Mouse (Mus musculus): Measurements from ENCODE around the gene Borcs6. TPM values are rescaled to one million over a fixed set of nuclear protein-coding genes. Genes with fewer than 3 reads are reported as not detected.

Borcs6 gene
- polyA plus RNA-seq, 1 experiment from 2014 or later, result 5.9 TPM

DNA sequence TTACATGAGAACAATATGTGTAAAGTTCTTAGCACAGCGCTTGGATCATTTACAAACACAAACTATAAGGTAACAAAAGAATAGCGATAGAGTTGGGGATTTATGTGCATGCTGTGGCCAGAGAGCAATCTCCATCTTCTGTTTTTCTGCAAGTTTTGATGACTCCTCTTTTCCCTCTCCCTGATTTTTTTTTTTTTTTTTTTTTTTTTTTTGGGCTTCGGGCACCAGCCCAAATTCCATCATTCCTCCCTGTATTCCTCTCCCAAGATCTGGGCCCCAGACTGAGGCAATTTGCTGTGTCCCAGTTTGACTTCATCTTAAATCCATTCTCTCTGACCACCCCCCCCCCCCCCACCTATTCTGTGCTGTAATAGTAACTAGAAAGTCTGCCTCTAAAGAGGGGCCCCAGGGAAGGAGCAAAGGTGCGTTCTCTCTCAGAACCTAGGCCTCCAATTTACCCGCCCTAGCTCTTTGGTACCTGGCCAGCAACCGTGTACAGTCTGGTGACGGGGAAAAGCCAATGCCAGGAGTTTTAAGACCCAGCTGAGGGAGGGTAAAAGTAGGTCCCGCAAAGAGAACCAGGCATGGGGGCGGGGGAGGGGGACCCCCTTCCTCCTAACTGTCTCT is 37.0 kb downstream of the Borcs6 start:
- Histone ChIP-seq H3K9me3 (no peaks in the 10 kb centered on the region), H3K27me3 (replicated peaks; ENCODE audit: low read depth, poor library complexity, severe bottlenecking) (no peaks in the 10 kb centered on the region), H3K27ac (replicated peaks) (peak overlapping the region; percentile 80), H3K4me3 (peak overlapping the region; percentile 72), H3K4me1 (peaks cover 68% of the 10 kb centered on the region), H3K36me3 (replicated peaks) (peaks cover 23% of the 10 kb centered on the region)
- DNase-seq (ENCODE audit: low spot score), result no peak
- 16% methylated on average over 9 of the region's 9 CpGs for WGBS

DNA sequence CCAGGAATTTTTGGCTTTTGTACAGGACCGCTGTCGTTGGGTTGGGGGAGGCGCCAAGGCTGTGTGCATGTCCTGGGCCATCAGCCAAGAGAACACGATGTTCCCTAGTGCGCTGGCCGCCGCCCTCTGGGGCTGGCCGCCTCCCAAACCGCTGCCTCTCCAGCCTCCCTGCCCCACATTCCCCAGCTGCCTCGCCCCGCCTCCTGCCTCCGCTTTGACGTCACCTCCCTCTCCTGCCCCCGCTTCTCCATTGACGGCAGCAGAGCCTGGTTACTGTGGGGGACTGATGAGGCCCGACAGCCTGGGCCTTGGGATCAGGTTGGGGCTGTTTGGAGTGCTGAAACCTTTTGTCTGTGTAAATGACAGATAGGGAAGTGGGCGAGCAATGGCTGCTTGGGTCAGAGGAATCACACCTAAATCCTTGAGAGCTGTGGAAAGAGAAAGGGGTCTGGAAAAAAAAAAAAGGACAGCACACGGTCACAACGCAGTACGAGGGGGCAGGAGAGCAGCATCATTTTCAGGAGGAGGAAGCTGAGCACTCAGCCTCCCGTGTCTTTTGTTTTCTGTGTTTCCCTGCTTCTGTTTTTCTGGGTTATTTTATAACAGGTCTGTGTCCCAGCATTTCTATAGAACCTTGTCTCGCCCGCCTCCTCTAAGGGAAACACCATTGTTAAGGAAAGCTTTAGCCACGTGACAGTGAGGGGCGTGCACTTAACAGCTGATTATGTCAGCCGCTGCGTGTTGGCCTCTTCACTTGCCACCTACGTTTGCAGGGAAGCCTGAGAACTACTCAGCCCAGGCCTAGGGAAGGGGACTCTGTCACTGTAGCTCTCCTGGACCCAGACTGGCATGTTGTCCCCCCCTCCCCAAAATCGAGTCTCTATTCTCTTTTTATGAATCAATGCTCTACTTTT is 37.7 kb downstream of the Borcs6 start:
- Histone ChIP-seq H3K27me3 (replicated peaks; ENCODE audit: low read depth, poor library complexity, severe bottlenecking) (no peaks in the 10 kb centered on the region), H3K4me1 (peaks cover 68% of the 10 kb centered on the region), H3K36me3 (replicated peaks) (peaks cover 24% of the 10 kb centered on the region), H3K4me3 (peak overlapping the region; percentile 72), H3K9me3 (no peaks in the 10 kb centered on the region), H3K27ac (replicated peaks) (peak overlapping the region; percentile 80)
- peak; percentile 89 for DNase-seq (ENCODE audit: low spot score)
- 4% methylated on average over 29 of the region's 29 CpGs for WGBS

DNA sequence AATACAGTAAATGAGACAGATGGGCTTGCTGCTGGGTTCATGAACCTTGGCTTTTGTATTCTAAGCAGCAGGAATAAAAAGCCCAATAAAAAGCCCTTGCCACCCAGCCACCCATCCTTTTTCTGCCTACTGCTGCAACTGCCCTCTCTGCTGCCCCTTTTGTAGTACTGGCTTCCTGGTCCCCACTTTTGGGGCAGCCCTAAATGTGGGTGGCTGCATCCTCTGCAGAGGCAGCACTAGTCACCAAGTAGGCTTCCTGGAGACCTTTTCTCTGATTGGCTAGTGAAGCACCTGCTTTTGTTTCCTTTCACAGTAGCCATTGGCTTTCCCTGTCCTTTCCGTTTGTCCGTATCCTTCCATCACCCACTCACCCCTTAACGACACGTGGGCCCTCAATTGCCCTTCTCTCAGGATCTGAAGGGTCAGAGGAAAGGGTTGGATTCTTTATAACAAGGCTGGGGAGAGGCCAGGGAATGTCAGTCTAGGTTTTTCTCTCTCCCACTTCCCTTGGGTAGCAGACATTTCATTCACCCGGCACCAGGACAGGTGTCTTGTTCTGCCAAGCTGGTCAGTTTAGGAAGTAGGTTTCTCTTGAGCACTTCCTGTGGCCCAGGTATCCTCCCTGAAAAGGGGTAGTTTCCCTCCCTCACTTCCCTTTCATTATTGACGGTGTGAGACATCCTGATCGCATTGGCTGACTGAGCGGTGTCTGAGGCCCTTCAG is 38.7 kb downstream of the Borcs6 start:
- Histone ChIP-seq H3K27me3 (replicated peaks; ENCODE audit: low read depth, poor library complexity, severe bottlenecking) (no peaks in the 10 kb centered on the region), H3K4me1 (peaks cover 68% of the 10 kb centered on the region), H3K4me3 (peak overlapping the region; percentile 72), H3K9me3 (no peaks in the 10 kb centered on the region), H3K36me3 (replicated peaks) (peaks cover 28% of the 10 kb centered on the region), H3K27ac (replicated peaks) (peak overlapping the region; percentile 80)
- WGBS, result 27% methylated on average over 8 of the region's 8 CpGs
- no peak for DNase-seq (ENCODE audit: low spot score)

DNA sequence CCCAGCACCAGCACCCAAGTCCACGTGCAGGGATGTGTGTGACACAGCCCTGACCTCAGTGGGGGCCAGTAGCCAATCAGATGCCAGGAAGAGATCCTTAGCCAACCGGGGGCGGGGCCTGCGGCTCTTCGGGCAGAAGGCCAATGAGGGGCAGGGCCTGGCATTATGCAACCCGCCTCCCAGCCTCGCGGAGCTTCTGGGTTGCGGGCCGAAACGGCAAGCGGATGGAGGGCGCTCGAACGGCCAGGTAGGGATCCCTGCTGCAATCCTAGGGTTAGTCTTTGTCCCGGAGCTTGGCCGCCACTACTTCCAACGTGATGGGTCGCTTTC is 39.2 kb downstream of the Borcs6 start:
- WGBS, result 0% methylated on average over 19 of the region's 19 CpGs

DNA sequence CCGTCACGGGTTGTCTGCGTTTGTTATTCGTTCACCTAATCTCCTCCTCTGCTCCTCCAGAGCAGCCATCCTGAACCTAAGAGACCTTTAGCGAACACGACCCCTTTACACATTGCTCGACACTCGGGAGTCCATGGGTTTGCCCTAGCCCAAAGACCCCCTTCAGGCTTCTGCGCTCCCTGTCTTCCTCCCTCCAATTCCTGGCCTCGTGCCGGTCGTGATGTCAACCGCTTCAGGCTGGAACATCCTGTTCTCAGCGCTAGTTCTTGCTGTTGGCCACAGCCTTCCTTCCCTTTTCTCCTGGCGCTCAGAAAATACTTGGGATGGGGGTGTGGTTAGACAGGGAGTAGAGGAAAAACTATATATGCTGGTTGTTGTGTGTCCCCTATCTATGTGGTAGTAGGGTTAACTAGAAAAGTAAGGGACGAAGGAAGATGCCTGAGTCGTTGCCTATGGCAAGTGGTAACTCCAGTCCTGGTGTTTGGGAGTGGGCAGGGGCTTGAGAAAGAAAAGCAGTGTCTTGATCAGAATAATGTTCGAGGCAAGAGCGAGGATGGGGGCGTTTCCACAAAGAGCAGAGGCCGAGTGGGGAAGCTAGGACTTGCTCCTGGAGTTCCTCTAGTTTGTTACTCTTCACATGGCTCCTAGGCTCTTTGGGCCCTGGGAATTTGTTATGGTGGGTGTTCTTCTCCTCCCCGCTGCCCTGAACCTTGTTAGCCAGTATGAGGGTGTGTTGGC is 39.8 kb downstream of the Borcs6 start:
- H3K4me1 ChIP-seq, result peaks cover 62% of the 10 kb centered on the region
- WGBS, result 2% methylated on average over 22 of the region's 22 CpGs
- H3K9me3 ChIP-seq, result no peaks in the 10 kb centered on the region
- no peaks in the 10 kb centered on the region for H3K27me3 ChIP-seq (replicated peaks; ENCODE audit: low read depth, poor library complexity, severe bottlenecking)
- no peak for DNase-seq (ENCODE audit: low spot score)
- peak overlapping the region; percentile 80 for H3K27ac ChIP-seq (replicated peaks)
- peaks cover 39% of the 10 kb centered on the region for H3K36me3 ChIP-seq (replicated peaks)
- H3K4me3 ChIP-seq, result peak overlapping the region; percentile 72

More for the DNA sequence above, 39.2 kb downstream of the Borcs6 start:
- Histone ChIP-seq H3K4me1 (peaks cover 68% of the 10 kb centered on the region), H3K9me3 (no peaks in the 10 kb centered on the region), H3K4me3 (peak overlapping the region; percentile 72), H3K27ac (replicated peaks) (peak overlapping the region; percentile 80), H3K36me3 (replicated peaks) (peaks cover 33% of the 10 kb centered on the region), H3K27me3 (replicated peaks; ENCODE audit: low read depth, poor library complexity, severe bottlenecking) (no peaks in the 10 kb centered on the region)
- DNase-seq (ENCODE audit: low spot score), result peak; percentile 96

DNA sequence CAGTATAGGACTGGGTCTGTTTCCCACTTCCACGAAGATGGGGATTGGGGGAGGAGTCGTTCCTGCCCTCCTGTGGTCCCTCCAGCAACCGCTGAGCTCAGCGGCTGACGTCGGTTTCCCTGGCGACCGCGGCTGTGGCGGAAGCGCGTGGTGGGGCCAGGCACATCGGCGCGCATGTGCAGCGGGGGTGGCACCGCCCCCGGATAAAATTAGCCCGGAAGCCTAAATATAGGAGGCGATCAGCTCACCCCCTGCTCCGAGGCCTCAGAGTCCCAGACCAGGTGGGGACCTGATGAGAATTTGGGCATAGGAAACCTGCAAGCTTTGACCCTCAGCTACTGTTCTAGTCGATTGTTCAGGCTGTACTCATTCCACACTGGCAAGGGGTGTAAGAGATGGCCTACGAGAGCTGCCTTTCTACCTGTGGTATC is 40.4 kb downstream of the Borcs6 start:
- Histone ChIP-seq H3K9me3 (no peaks in the 10 kb centered on the region), H3K27me3 (replicated peaks; ENCODE audit: low read depth, poor library complexity, severe bottlenecking) (no peaks in the 10 kb centered on the region), H3K27ac (replicated peaks) (peak overlapping the region; percentile 80), H3K36me3 (replicated peaks) (peaks cover 45% of the 10 kb centered on the region), H3K4me1 (peaks cover 59% of the 10 kb centered on the region), H3K4me3 (peak overlapping the region; percentile 72)
- WGBS, result 2% methylated on average over 23 of the region's 23 CpGs
- DNase-seq (ENCODE audit: low spot score), result peak; percentile 91

DNA sequence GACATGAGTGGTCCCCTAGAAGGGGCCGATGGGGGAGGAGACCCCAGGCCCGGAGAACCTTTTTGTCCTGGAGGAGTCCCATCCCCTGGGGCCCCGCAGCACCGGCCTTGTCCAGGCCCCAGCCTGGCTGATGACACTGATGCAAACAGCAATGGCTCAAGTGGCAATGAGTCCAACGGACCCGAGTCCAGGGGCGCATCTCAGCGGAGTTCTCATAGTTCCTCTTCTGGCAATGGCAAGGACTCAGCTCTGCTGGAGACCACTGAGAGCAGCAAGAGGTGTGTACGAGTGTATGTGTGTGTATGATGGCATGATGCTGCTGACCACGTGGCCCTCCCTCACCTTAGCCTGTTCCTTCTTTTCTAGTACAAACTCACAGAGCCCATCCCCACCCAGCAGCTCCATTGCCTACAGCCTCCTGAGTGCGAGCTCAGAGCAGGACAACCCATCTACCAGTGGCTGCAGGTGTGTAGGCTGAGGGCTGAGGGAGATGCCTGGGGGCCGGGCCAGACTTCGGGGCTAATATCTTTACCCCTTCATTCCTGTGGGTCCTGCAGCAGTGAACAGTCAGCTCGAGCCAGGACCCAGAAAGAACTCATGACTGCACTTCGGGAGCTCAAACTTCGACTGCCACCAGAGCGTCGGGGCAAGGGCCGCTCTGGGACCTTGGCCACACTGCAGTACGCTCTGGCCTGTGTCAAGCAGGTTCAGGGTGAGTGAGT is 41.3 kb downstream of the Borcs6 start:
- Histone ChIP-seq H3K4me3 (peak overlapping the region; percentile 72), H3K4me1 (peaks cover 52% of the 10 kb centered on the region), H3K27ac (replicated peaks) (peak overlapping the region; percentile 80), H3K9me3 (no peaks in the 10 kb centered on the region), H3K36me3 (replicated peaks) (peaks cover 54% of the 10 kb centered on the region), H3K27me3 (replicated peaks; ENCODE audit: low read depth, poor library complexity, severe bottlenecking) (no peaks in the 10 kb centered on the region)
- no peak for DNase-seq (ENCODE audit: low spot score)
- 90% methylated on average over 20 of the region's 20 CpGs for WGBS

DNA sequence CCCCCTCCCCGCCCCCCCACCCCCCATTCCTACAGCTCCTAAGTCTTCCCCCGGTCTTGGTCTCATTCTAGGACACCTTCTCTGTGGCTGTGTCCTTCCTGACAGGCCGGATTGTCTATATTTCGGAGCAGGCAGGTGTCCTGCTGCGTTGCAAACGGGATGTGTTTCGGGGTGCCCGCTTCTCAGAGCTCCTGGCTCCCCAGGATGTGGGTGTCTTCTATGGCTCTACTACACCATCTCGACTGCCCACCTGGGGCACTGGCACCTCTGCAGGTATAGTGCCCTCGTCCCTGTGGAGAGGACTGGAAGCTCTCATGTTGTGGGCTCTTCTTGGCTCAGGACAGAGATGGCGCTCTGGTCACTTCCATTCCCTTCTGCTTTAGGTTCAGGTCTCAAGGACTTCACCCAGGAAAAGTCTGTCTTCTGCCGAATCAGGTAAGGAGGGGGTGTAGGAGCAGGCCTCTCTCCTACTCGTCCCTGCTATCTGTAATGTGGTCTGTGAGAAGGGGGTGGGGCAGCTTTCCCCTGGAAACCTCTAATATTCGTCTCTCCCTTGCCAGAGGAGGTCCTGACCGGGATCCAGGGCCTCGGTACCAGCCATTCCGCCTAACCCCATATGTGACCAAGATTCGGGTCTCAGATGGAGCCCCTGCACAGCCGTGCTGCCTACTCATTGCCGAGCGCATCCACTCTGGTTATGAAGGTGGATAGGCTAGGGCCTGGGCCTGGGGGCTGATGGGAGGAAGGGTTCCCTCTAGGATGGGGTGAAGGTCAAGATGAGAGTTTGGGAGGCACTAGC is 42.3 kb downstream of the Borcs6 start:
- Histone ChIP-seq H3K4me1 (peaks cover 42% of the 10 kb centered on the region), H3K36me3 (replicated peaks) (peaks cover 64% of the 10 kb centered on the region), H3K4me3 (no peak overlapping the region; the same call in 1 of the 2 replicates), H3K27me3 (replicated peaks; ENCODE audit: low read depth, poor library complexity, severe bottlenecking) (no peaks in the 10 kb centered on the region), H3K27ac (replicated peaks) (no peak overlapping the region), H3K9me3 (no peaks in the 10 kb centered on the region)
- 89% methylated on average over 21 of the region's 21 CpGs for WGBS
- DNase-seq (ENCODE audit: low spot score), result no peak

DNA sequence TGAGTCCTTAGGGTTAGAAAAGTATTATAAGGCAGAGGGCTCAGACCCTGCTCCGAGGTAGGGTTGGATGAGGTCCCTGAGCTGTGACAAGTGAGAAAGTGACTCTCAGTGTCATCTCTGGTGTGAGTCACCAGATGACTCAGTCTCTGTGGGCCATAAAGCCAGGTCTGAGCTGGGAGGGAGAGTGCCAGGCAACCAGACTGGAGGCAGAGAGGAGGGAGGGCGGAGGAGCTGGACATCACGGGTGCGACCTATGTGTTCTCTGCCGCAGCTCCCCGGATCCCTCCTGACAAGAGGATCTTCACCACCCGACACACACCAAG is 42.8 kb downstream of the Borcs6 start:
- peaks cover 69% of the 10 kb centered on the region for H3K36me3 ChIP-seq (replicated peaks)
- no peak overlapping the region for H3K4me3 ChIP-seq
- H3K9me3 ChIP-seq, result no peaks in the 10 kb centered on the region
- no peaks in the 10 kb centered on the region for H3K27me3 ChIP-seq (replicated peaks; ENCODE audit: low read depth, poor library complexity, severe bottlenecking)
- no peak for DNase-seq (ENCODE audit: low spot score)
- 92% methylated on average over 7 of the region's 7 CpGs for WGBS
- H3K27ac ChIP-seq (replicated peaks), result no peak overlapping the region
- peaks cover 36% of the 10 kb centered on the region for H3K4me1 ChIP-seq

DNA sequence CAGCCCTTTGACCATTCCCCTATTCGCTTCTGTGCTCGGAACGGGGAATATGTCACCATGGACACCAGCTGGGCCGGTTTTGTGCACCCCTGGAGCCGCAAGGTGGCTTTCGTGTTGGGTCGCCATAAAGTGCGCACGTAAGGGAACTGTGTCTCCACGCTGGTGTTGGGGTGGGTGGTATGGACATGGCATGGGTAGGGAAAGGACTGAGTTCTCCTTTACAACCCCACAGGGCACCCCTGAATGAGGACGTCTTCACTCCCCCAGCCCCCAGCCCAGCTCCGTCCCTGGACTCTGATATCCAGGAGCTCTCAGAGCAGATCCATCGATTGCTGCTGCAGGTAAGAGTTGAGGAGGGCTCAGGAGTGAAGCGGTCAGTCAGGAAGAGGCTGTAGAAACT is 43.6 kb downstream of the Borcs6 start:
- H3K4me3 ChIP-seq, result no peak overlapping the region
- no peaks in the 10 kb centered on the region for H3K27me3 ChIP-seq (replicated peaks; ENCODE audit: low read depth, poor library complexity, severe bottlenecking)
- no peak for DNase-seq (ENCODE audit: low spot score)
- WGBS, result 94% methylated on average over 14 of the region's 14 CpGs
- no peak overlapping the region for H3K27ac ChIP-seq (replicated peaks)
- H3K36me3 ChIP-seq (replicated peaks), result peaks cover 77% of the 10 kb centered on the region
- no peaks in the 10 kb centered on the region for H3K9me3 ChIP-seq
- peaks cover 28% of the 10 kb centered on the region for H3K4me1 ChIP-seq
